Mouse (Mus musculus): ENCODE results near the gene Sgce. TPM values are rescaled to one million over a fixed set of nuclear protein-coding genes. Genes with fewer than 3 reads are reported as not detected.

The Sgce gene
- polyA plus RNA-seq, 1 experiment from 2014 or later = 62.5 TPM

- no peaks in the 10 kb centered on the region for H3K4me1 ChIP-seq (ENCODE audit: control insufficient read depth, insufficient read depth, low read length)
- DNase-seq (ENCODE audit: low spot score, missing footprints) (no peak), ATAC-seq (ENCODE audit: low FRiP score) (no peak)
- H3K27me3 ChIP-seq (ENCODE audit: control insufficient read depth, insufficient read depth, low read length) = no peaks in the 10 kb centered on the region
- 58% methylated on average over 8 of the region's 8 CpGs for WGBS
- H3K4me2 ChIP-seq = no peak overlapping the region
- H3K27ac ChIP-seq (ENCODE audit: low read depth, low read length) = no peak overlapping the region
- no peaks in the 10 kb centered on the region for H3K9me3 ChIP-seq (ENCODE audit: control insufficient read depth, low read length)
- no peak overlapping the region for H3K4me3 ChIP-seq (ENCODE audit: low read depth, low read length)
- no peaks in the 10 kb centered on the region for H3K36me3 ChIP-seq (ENCODE audit: control insufficient read depth, insufficient read depth, low read length)
- H3K9ac ChIP-seq (ENCODE audit: low read length) = no peak overlapping the region
Measured at GRCm38 (mm10) chr6:4731675-4732074, 15.3 kb downstream of the Sgce start.

- H3K27me3 ChIP-seq (ENCODE audit: control insufficient read depth, insufficient read depth, low read length) = no peaks in the 10 kb centered on the region
- DNase-seq (ENCODE audit: low spot score, missing footprints) = no peak
- 87% methylated on average over 2 of the region's 2 CpGs for WGBS
- no peaks in the 10 kb centered on the region for H3K36me3 ChIP-seq (ENCODE audit: control insufficient read depth, insufficient read depth, low read length)
- no peaks in the 10 kb centered on the region for H3K9me3 ChIP-seq (ENCODE audit: control insufficient read depth, low read length)
- no peak overlapping the region for H3K4me2 ChIP-seq
- H3K4me1 ChIP-seq (ENCODE audit: control insufficient read depth, insufficient read depth, low read length) = peaks cover 3% of the 10 kb centered on the region
- no peak overlapping the region for H3K9ac ChIP-seq (ENCODE audit: low read length)
- no peak for ATAC-seq (ENCODE audit: low FRiP score)
- H3K4me3 ChIP-seq (ENCODE audit: low read depth, low read length) = no peak overlapping the region
- no peak overlapping the region for H3K27ac ChIP-seq (ENCODE audit: low read depth, low read length)
Measured at GRCm38 (mm10) chr6:4728305-4728704, 18.7 kb downstream of the Sgce start.

- Histone ChIP-seq H3K4me3 (ENCODE audit: low read depth, low read length) (no peak overlapping the region), H3K9ac (ENCODE audit: low read length) (no peak overlapping the region), H3K9me3 (ENCODE audit: control insufficient read depth, low read length) (no peaks in the 10 kb centered on the region), H3K4me2 (no peak overlapping the region), H3K4me1 (ENCODE audit: control insufficient read depth, insufficient read depth, low read length) (peaks cover 6% of the 10 kb centered on the region), H3K27me3 (ENCODE audit: control insufficient read depth, insufficient read depth, low read length) (no peaks in the 10 kb centered on the region), H3K36me3 (ENCODE audit: control insufficient read depth, insufficient read depth, low read length) (no peaks in the 10 kb centered on the region), H3K27ac (ENCODE audit: low read depth, low read length) (no peak overlapping the region)
- ATAC-seq (ENCODE audit: low FRiP score) (no peak; the same call in 1 of the 2 replicates), DNase-seq (ENCODE audit: low spot score, missing footprints) (no peak)
- WGBS = 75% methylated on average over 15 of the region's 15 CpGs
Measured at GRCm38 (mm10) chr6:4723998-4724757, 22.8 kb downstream of the Sgce start.

- no peak; the same call in 1 of the 2 replicates for ATAC-seq (ENCODE audit: low FRiP score)
- WGBS = 85% methylated on average over 13 of the region's 13 CpGs
- H3K4me1 ChIP-seq (ENCODE audit: control insufficient read depth, insufficient read depth, low read length) = peaks cover 6% of the 10 kb centered on the region
- no peak overlapping the region for H3K4me3 ChIP-seq (ENCODE audit: low read depth, low read length)
- no peaks in the 10 kb centered on the region for H3K36me3 ChIP-seq (ENCODE audit: control insufficient read depth, insufficient read depth, low read length)
- H3K4me2 ChIP-seq = no peak overlapping the region
- H3K27me3 ChIP-seq (ENCODE audit: control insufficient read depth, insufficient read depth, low read length) = no peaks in the 10 kb centered on the region
- H3K9ac ChIP-seq (ENCODE audit: low read length) = no peak overlapping the region
- no peak overlapping the region for H3K27ac ChIP-seq (ENCODE audit: low read depth, low read length)
- H3K9me3 ChIP-seq (ENCODE audit: control insufficient read depth, low read length) = no peaks in the 10 kb centered on the region
- DNase-seq (ENCODE audit: low spot score, missing footprints) = no peak
Measured at GRCm38 (mm10) chr6:4722739-4723138, 24.3 kb downstream of the Sgce start.

GRCm38 (mm10) chr6:4722142-4722541 lies 24.9 kb downstream of the Sgce start:
- no peak for DNase-seq (ENCODE audit: low spot score, missing footprints)
- ATAC-seq (ENCODE audit: low FRiP score) = no peak
- Histone ChIP-seq H3K27me3 (ENCODE audit: control insufficient read depth, insufficient read depth, low read length) (no peaks in the 10 kb centered on the region), H3K4me3 (ENCODE audit: low read depth, low read length) (no peak overlapping the region), H3K4me1 (ENCODE audit: control insufficient read depth, insufficient read depth, low read length) (peaks cover 6% of the 10 kb centered on the region), H3K36me3 (ENCODE audit: control insufficient read depth, insufficient read depth, low read length) (no peaks in the 10 kb centered on the region), H3K27ac (ENCODE audit: low read depth, low read length) (no peak overlapping the region), H3K4me2 (no peak overlapping the region), H3K9ac (ENCODE audit: low read length) (no peak overlapping the region), H3K9me3 (ENCODE audit: control insufficient read depth, low read length) (no peaks in the 10 kb centered on the region)
- WGBS = 49% methylated on average over 6 of the region's 6 CpGs

GRCm38 (mm10) chr6:4717344-4717743 lies 29.7 kb downstream of the Sgce start:
- H3K4me1 ChIP-seq (ENCODE audit: control insufficient read depth, insufficient read depth, low read length) = no peaks in the 10 kb centered on the region; the same call in 1 of the 2 replicates
- H3K9ac ChIP-seq (ENCODE audit: low read length) = no peak overlapping the region
- H3K27ac ChIP-seq (ENCODE audit: low read depth, low read length) = no peak overlapping the region
- no peaks in the 10 kb centered on the region for H3K36me3 ChIP-seq (ENCODE audit: control insufficient read depth, insufficient read depth, low read length)
- no peak for DNase-seq (ENCODE audit: low spot score, missing footprints)
- H3K27me3 ChIP-seq (ENCODE audit: control insufficient read depth, insufficient read depth, low read length) = no peaks in the 10 kb centered on the region
- H3K4me2 ChIP-seq = no peak overlapping the region
- ATAC-seq (ENCODE audit: low FRiP score) = no peak
- no peaks in the 10 kb centered on the region for H3K9me3 ChIP-seq (ENCODE audit: control insufficient read depth, low read length)
- 91% methylated on average over 2 of the region's 2 CpGs for WGBS
- H3K4me3 ChIP-seq (ENCODE audit: low read depth, low read length) = no peak overlapping the region

- 96% methylated on average over 2 of the region's 2 CpGs for WGBS
- Histone ChIP-seq H3K27me3 (ENCODE audit: control insufficient read depth, insufficient read depth, low read length) (no peaks in the 10 kb centered on the region), H3K4me1 (ENCODE audit: control insufficient read depth, insufficient read depth, low read length) (no peaks in the 10 kb centered on the region), H3K4me3 (ENCODE audit: low read depth, low read length) (no peak overlapping the region), H3K9ac (ENCODE audit: low read length) (no peak overlapping the region), H3K27ac (ENCODE audit: low read depth, low read length) (no peak overlapping the region), H3K9me3 (ENCODE audit: control insufficient read depth, low read length) (no peaks in the 10 kb centered on the region), H3K4me2 (no peak overlapping the region), H3K36me3 (ENCODE audit: control insufficient read depth, insufficient read depth, low read length) (no peaks in the 10 kb centered on the region)
- ATAC-seq (ENCODE audit: low FRiP score) = no peak
- no peak for DNase-seq (ENCODE audit: low spot score, missing footprints)
Measured at GRCm38 (mm10) chr6:4716171-4716570, 30.8 kb downstream of the Sgce start.

- no peaks in the 10 kb centered on the region for H3K4me1 ChIP-seq (ENCODE audit: control insufficient read depth, insufficient read depth, low read length)
- H3K27me3 ChIP-seq (ENCODE audit: control insufficient read depth, insufficient read depth, low read length) = no peaks in the 10 kb centered on the region
- ATAC-seq (ENCODE audit: low FRiP score) (no peak), DNase-seq (ENCODE audit: low spot score, missing footprints) (no peak)
- no peak overlapping the region for H3K27ac ChIP-seq (ENCODE audit: low read depth, low read length)
- no peak overlapping the region for H3K4me2 ChIP-seq
- 79% methylated on average over 1 of the region's 1 CpGs for WGBS
- H3K9me3 ChIP-seq (ENCODE audit: control insufficient read depth, low read length) = no peaks in the 10 kb centered on the region
- H3K9ac ChIP-seq (ENCODE audit: low read length) = no peak overlapping the region
- H3K36me3 ChIP-seq (ENCODE audit: control insufficient read depth, insufficient read depth, low read length) = no peaks in the 10 kb centered on the region
- no peak overlapping the region for H3K4me3 ChIP-seq (ENCODE audit: low read depth, low read length)
Measured at GRCm38 (mm10) chr6:4708971-4709370, 38.0 kb downstream of the Sgce start.

- Histone ChIP-seq H3K4me2 (no peak overlapping the region), H3K36me3 (ENCODE audit: control insufficient read depth, insufficient read depth, low read length) (no peaks in the 10 kb centered on the region; the same call in 1 of the 2 replicates), H3K4me3 (ENCODE audit: low read depth, low read length) (no peak overlapping the region), H3K27me3 (ENCODE audit: control insufficient read depth, insufficient read depth, low read length) (no peaks in the 10 kb centered on the region), H3K4me1 (ENCODE audit: control insufficient read depth, insufficient read depth, low read length) (no peaks in the 10 kb centered on the region), H3K9me3 (ENCODE audit: control insufficient read depth, low read length) (no peaks in the 10 kb centered on the region), H3K9ac (ENCODE audit: low read length) (no peak overlapping the region), H3K27ac (ENCODE audit: low read depth, low read length) (no peak overlapping the region)
- no peak for ATAC-seq (ENCODE audit: low FRiP score)
- no peak for DNase-seq (ENCODE audit: low spot score, missing footprints)
- 89% methylated on average over 5 of the region's 5 CpGs for WGBS
Measured at GRCm38 (mm10) chr6:4706415-4706814, 40.6 kb downstream of the Sgce start.

All from midbrain, embryonic 11.5 days (tissue).